Mouse (Mus musculus) liver, embryonic 13.5 days (tissue): ENCODE results near the gene Runx2. TPM values are rescaled to one million over a fixed set of nuclear protein-coding genes. Genes with fewer than 3 reads are reported as not detected.

Source experiments
- ATAC-seq: fragments of 200-750 bp; cut with Nextera tagmentation; 2 replicates; pipeline ENCODE4 v1.8.0; 2017; ENCODE audit warnings: low read depth, mild to moderate bottlenecking, moderate number of reproducible peaks, moderate library complexity
- DNase-seq: peaks from one replicate; pipeline ENCODE4 v3.0.0; 2022
- H3K27ac ChIP-seq: fragments of 300-500 bp; sonication (generic); 2 replicates; pipeline ENCODE4 v1.5.1; 2015; ENCODE audit warnings: moderate library complexity, mild to moderate bottlenecking, inconsistent platforms
- H3K27me3 ChIP-seq: fragments of 300-500 bp; sonication (generic); 2 replicates; pipeline ENCODE4 v1.6.1; 2015; ENCODE audit warnings: mild to moderate bottlenecking, inconsistent platforms
- H3K36me3 ChIP-seq: fragments of 300-500 bp; sonication (generic); 2 replicates; pipeline ENCODE4 v1.6.1; 2015; ENCODE audit warnings: mild to moderate bottlenecking, inconsistent platforms
- H3K4me1 ChIP-seq: fragments of 300-500 bp; sonication (generic); replicated peaks from 2 replicates; pipeline ENCODE4 v1.6.1; 2015; ENCODE audit warnings: inconsistent platforms
- H3K4me2 ChIP-seq: fragments of 300-500 bp; sonication (generic); 2 replicates; pipeline ENCODE4 v1.6.1; 2015; ENCODE audit warnings: inconsistent platforms, mild to moderate bottlenecking, moderate library complexity
- H3K4me3 ChIP-seq: fragments of 300-500 bp; sonication (generic); replicated peaks from 2 replicates; pipeline ENCODE4 v1.5.1; 2015; ENCODE audit warnings: mild to moderate bottlenecking, inconsistent platforms
- H3K9ac ChIP-seq: fragments of 300-500 bp; sonication (generic); 2 replicates; pipeline ENCODE4 v1.6.1; 2015; ENCODE audit warnings: mild to moderate bottlenecking, inconsistent platforms
- H3K9me3 ChIP-seq: fragments of 300-500 bp; sonication (generic); replicated peaks from 2 replicates; pipeline ENCODE4 v1.6.1; 2016; ENCODE audit warnings: inconsistent platforms
- WGBS: fragments of 180-500 bp; shearing (Covaris S2); methylation state at CpG from one replicate; pipeline ENCODE4 v1.1.7; 2015; ENCODE audit not compliant: insufficient replicate concordance; 5-methylcytosine and 5-hydroxymethylcytosine counted together
- polyA plus RNA-seq: library from polyadenylated mRNA; unstranded; fragments of >200 nt; fragmentation: Nextera tagmentation; extraction: Ambion mirVana; gene quantifications from 2 replicates; pipeline ENCODE4 v1.2.1, GENCODE M21; 2015

Gene Runx2
- polyA plus RNA-seq, 1 experiment from 2014 or later, result 0.31 TPM

DNA sequence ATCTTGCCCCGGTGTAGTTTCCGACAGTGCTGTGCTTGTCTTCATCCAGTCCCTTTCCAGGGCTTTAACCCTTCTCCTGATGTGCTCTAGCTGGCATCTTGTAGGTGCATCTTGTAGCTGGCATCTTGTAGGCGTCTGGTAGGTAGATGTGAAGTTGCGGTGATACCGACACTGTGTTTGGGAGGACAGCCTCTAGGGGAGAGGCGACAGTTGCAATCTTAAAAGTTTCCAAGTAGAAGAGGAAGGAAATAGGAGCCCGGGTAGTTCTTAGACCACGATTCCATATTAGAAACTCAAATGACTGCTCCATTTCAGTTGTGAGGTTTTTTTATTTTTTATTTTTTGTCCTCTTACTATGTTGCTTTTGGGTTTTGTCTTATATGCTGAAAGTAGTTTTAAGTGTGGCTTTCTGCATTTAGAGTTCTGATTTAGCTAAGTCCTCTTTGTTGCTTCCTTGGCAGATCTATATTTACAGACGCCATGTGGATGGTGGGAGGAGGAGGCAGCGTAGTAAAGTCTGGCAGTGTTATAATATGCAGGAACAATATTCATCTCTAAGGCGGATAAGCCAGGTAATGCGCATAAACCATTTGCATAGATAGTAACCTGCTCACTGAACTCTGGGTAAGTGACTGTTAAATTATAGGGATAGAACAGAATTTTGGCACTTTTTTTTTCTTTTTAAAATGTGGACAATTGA lies 22.2 kb downstream of the Runx2 start:
- DNase-seq, result no peak

DNA sequence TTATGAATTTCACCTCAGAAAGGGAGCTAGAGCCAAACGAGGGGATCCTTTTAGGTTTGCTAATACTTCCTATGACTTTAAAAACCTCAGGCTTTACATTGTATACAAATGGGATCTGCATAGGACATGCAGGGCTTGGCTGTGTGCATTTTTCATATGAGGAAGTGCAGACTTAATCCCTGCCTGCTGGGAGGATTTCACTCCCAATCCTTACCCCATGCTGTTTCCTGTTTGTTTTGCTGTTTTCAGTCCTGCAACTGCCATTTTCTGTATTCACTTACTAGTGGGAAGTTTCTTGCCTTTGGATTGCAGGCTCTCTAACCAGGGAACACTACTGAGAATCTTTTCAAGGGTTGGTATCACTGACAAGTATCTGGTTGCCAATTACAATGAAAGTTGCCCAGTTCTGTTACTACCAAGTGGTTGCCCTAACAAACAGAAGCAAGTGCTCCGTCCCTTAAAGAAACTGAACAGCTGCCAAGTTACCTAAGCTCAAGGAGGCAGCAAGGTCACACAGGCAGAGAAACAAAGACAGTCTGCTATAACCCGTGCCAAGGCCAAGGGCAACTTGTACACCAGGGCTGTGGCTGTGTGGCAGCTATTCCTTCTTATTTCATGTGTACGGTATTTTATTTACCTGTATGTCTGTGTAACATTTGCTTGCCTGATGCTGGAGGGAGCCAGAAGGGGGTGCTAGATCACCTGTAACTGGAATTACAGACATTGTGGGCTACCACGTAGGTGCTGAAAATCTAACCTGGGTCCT lies 25.4 kb downstream of the Runx2 start:
- Histone ChIP-seq H3K36me3 (peaks cover 5% of the 10 kb centered on the region), H3K9ac (no peak overlapping the region), H3K4me2 (no peak overlapping the region), H3K9me3 (no peaks in the 10 kb centered on the region), H3K27ac (no peak overlapping the region), H3K4me3 (no peak overlapping the region), H3K4me1 (no peaks in the 10 kb centered on the region), H3K27me3 (no peaks in the 10 kb centered on the region)
- no peak for DNase-seq
- ATAC-seq, result no peak
- WGBS, result 72% methylated on average over 5 of the region's 5 CpGs

More for the DNA sequence above, 22.2 kb downstream of the Runx2 start:
- Histone ChIP-seq H3K27ac (no peak overlapping the region), H3K9ac (no peak overlapping the region), H3K36me3 (peaks cover 5% of the 10 kb centered on the region), H3K4me1 (no peaks in the 10 kb centered on the region), H3K9me3 (no peaks in the 10 kb centered on the region), H3K4me2 (no peak overlapping the region), H3K27me3 (no peaks in the 10 kb centered on the region), H3K4me3 (no peak overlapping the region)
- 58% methylated on average over 12 of the region's 12 CpGs for WGBS
- ATAC-seq, result no peak

DNA sequence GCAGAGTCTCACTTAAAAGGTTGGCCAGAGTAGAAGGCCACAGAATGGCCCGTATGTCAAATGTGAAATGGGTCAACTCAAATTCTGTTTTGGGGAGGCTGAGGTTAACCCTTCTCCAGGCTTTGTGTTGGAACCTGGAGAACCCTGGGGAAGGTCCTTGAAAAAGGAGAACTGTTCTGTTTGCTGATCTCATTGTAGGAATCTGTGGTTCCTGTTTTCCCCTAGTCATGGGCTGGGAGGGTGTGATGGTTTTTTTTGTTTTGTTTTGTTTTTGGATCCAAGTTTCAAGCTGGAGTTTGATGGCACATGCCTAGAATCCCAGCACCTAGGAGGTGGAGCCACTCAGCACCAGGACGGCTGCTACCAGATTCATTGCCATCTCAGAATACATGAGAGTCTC lies 31.5 kb downstream of the Runx2 start:
- DNase-seq (no peak), ATAC-seq (no peak)
- H3K4me2 ChIP-seq, result no peak overlapping the region
- H3K4me3 ChIP-seq, result no peak overlapping the region
- H3K36me3 ChIP-seq, result no peaks in the 10 kb centered on the region
- H3K9ac ChIP-seq, result no peak overlapping the region
- no peaks in the 10 kb centered on the region for H3K27me3 ChIP-seq
- H3K9me3 ChIP-seq, result no peaks in the 10 kb centered on the region
- WGBS, result 46% methylated on average over 2 of the region's 2 CpGs
- no peak overlapping the region for H3K27ac ChIP-seq
- peaks cover 2% of the 10 kb centered on the region for H3K4me1 ChIP-seq

DNA sequence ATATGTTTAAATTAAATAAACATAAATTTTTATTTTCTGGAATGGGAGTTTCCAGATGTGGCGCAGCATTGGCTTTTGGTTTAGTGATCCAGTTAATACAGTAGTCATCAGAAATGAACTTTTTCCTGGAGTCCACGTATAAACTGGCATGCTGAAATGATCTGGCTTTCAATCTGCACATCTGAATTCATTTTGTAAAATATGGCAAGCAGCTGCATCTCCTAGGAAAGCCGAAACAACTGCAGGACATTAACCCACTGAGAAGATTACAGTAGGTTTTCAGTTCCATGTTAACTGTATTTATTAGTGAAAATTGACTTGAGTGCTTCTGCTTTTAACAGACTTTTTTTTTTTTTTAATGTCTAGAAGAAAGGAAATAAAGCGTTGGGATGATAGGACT lies 32.2 kb downstream of the Runx2 start:
- no peak overlapping the region for H3K4me3 ChIP-seq
- no peak overlapping the region for H3K27ac ChIP-seq
- H3K4me1 ChIP-seq, result peaks cover 7% of the 10 kb centered on the region
- H3K9me3 ChIP-seq, result no peaks in the 10 kb centered on the region
- no peak overlapping the region for H3K4me2 ChIP-seq
- WGBS, result 73% methylated on average over 4 of the region's 4 CpGs
- no peak overlapping the region for H3K9ac ChIP-seq
- DNase-seq (no peak), ATAC-seq (no peak)
- H3K27me3 ChIP-seq, result no peaks in the 10 kb centered on the region
- H3K36me3 ChIP-seq, result no peaks in the 10 kb centered on the region

DNA sequence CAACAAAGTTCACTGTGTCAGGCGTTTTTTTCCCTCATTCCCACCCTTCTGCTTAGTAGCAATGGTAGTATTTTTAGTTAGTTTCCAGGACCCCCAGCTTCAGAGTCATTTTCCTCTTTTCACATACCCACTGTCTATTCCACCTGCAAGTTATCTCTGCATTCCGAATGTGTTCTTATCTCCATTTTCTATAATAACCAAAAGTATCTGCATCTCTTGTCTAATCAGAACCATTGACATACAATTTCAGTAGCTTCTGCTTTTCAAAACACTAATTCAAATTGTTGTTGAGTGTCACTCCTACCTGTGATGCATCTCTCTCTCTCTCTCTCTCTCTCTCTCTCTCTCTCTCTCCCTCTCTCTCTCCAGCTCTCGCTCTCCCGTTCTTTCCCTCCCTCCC lies 34.2 kb downstream of the Runx2 start:
- no peak for ATAC-seq
- WGBS, result 55% methylated on average over 4 of the region's 4 CpGs
- DNase-seq, result no peak
- Histone ChIP-seq H3K27me3 (no peaks in the 10 kb centered on the region), H3K4me3 (no peak overlapping the region), H3K9me3 (0 out of 2 replicates have a peak, but pooled peaks cover 2% of the 10 kb centered on the region), H3K27ac (no peak overlapping the region), H3K4me1 (peaks cover 11% of the 10 kb centered on the region), H3K4me2 (no peak overlapping the region), H3K36me3 (no peaks in the 10 kb centered on the region), H3K9ac (no peak overlapping the region)

DNA sequence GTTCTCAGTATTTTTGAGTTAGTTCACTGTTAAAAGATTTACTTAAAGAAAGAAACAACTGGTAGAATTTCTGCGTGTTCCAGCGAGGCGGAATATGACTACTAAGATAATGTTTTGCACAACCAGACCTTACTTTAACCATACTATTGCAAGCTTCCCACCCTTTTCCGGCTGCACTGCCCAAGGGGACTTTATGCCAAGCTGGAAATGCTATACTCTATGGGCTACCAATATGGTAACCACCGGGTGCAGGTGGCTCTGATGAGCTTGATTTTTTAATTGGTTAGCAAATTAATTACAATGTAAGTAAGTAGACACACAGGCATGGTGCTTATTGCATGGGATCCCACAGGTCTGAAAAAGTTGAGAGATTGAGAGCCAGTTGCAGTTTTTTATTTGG lies 36.5 kb downstream of the Runx2 start:
- H3K9me3 ChIP-seq, result 0 out of 2 replicates have a peak, but pooled peaks cover 2% of the 10 kb centered on the region
- H3K27me3 ChIP-seq, result no peaks in the 10 kb centered on the region
- peak overlapping the region; percentile 90 for H3K4me2 ChIP-seq
- DNase-seq (no peak), ATAC-seq (no peak)
- peaks cover 11% of the 10 kb centered on the region for H3K4me1 ChIP-seq
- H3K27ac ChIP-seq, result no peak overlapping the region
- H3K36me3 ChIP-seq, result no peaks in the 10 kb centered on the region
- 67% methylated on average over 5 of the region's 5 CpGs for WGBS
- peak overlapping the region; percentile 93 for H3K9ac ChIP-seq
- peak overlapping the region; percentile 75 for H3K4me3 ChIP-seq

DNA sequence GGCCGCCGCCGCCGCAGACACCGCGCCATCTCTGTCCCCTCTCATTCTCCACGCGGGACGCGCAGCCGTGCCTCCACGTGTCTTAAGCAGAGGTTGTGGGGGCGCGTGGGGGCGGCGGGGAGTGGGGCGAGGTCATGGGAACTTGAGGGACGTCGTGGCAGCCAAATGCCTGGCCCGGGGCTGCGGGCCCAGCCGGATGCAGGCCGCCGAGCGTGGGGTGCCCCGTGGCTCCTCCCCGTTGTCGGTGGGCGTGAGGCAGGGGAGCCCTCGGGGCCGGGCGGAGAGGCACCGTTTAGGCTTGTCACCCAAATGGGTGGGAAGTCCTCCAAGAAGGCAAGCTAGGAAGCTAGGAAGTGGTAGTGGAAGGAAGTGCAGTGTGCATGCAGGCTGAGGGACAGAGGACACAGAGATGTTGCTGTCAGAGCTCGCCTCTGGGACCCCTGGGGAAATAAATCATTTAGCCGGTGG lies 37.2 kb downstream of the Runx2 start:
- peak; percentile 56 for DNase-seq

DNA sequence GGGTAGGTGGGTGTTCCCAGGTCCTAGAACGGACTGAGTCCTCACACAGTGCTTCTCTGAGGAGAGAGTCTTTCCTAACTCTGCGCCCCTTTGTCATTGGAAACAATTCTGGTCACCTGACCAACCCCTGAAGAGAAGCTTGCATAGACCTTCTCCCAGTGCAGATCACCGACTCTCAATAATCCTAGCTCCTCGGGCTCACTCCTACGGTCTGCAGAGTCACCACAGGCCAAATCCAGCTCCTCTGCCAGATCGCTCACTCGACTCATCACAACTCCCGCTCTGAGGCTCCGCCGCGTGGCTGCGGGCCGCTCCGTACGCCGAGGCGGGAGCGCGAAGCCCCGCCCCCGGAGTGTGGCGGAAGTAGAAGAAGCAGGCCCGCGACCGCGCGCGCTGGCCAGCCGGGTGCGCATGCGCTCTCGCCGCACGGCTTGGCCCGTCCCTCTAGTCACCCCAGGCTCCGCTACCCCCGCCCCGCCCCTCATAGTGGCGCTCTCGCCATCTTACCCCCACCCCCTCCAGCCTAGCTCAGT lies 37.8 kb downstream of the Runx2 start, which contains the start of gene Supt3:
TSS of gene Supt3 (plus strand) at position 415 of the 533 bp plus-strand sequence.
- DNase-seq, result peak; percentile 93
- peak within 1 kb of the TSS; percentile 90 for H3K4me2 ChIP-seq
- no peaks in the 10 kb centered on the region for H3K27me3 ChIP-seq
- peak within 1 kb of the TSS; percentile 75 for H3K4me3 ChIP-seq
- peak; percentile 97 for ATAC-seq
- H3K9ac ChIP-seq, result peak within 1 kb of the TSS; percentile 93
- no peaks in the 10 kb centered on the region for H3K36me3 ChIP-seq
- WGBS, result 0% methylated on average over 40 of the region's 40 CpGs
- H3K9me3 ChIP-seq, result 0 out of 2 replicates have a peak, but pooled peaks cover 2% of the 10 kb centered on the region
- H3K4me1 ChIP-seq, result peaks cover 11% of the 10 kb centered on the region
- peak within 1 kb of the TSS; percentile 87 for H3K27ac ChIP-seq

More for the DNA sequence above, 37.2 kb downstream of the Runx2 start:
- H3K9ac ChIP-seq, result peak overlapping the region; percentile 93
- H3K9me3 ChIP-seq, result 0 out of 2 replicates have a peak, but pooled peaks cover 2% of the 10 kb centered on the region
- peaks cover 11% of the 10 kb centered on the region for H3K4me1 ChIP-seq
- peak overlapping the region; percentile 87 for H3K27ac ChIP-seq
- H3K36me3 ChIP-seq, result no peaks in the 10 kb centered on the region
- whole genome bisulfite sequencing, result under 1% methylated on average over 34 of the region's 35 CpGs
- H3K4me2 ChIP-seq, result peak overlapping the region; percentile 90
- peak overlapping the region; percentile 75 for H3K4me3 ChIP-seq
- no peaks in the 10 kb centered on the region for H3K27me3 ChIP-seq
- ATAC-seq, result peak; percentile 70

DNA sequence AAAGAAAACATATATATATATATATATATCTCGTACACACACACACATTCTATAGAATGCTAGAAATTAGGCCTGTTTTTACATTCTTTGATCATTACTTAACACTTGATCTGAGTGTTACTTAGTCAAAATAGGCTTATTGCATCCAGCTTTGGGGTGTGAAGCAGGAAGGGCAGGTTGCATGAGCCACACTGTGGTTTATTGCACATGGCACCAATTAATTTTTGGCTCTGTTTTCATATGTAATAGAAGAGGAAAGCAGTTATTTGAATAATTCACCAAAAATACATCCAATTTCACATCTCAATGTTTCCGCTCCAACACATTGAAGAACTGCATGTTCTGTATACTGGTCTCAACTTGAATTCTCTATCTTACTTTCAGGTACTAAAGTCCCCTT lies 42.0 kb downstream of the Runx2 start:
- ATAC-seq (no peak), DNase-seq (no peak)
- Histone ChIP-seq H3K9ac (no peak overlapping the region), H3K4me3 (no peak overlapping the region), H3K27ac (no peak overlapping the region), H3K27me3 (no peaks in the 10 kb centered on the region), H3K36me3 (no peaks in the 10 kb centered on the region), H3K9me3 (0 out of 2 replicates have a peak, but pooled peaks cover 2% of the 10 kb centered on the region), H3K4me2 (no peak overlapping the region), H3K4me1 (peaks cover 4% of the 10 kb centered on the region)
- 66% methylated on average over 2 of the region's 2 CpGs for WGBS

DNA sequence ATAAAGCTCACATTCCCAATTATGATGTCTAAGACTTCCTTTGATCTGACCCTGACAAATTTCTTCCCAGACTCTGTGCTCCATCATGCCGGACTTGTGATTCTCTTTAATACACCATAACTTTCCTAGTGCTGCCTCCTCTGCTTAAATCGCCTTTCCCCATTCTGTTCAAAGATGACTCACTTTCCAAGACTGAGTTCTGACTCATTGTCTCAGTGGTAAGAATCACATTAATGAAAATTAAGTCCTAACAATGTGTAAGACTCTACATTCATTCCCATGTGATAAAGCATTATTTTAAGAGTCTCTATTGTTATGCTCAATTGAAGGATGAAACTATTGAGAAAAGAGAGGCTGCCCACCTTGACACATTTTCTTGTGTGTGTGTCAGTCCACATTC lies 43.7 kb downstream of the Runx2 start:
- no peak for ATAC-seq

DNA sequence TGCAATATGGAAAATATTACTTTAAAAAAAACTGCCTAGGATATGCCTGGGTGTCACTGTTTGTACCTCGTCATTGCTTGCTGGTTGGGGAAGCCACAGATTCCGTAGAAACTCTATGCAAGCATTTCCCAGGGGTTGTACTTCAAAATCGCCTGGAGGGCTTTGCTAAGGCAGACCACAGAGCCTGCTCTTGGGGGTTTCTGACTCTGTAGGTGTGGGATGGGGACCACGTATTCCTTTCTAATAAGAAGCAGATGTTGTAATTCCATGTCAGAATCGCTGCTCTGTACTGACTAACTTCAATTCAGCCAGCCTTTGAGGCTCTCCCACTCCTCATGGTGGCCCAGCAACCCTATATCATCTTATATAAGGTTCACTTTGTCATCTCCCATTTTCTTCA lies 46.1 kb downstream of the Runx2 start:
- Histone ChIP-seq H3K4me3 (no peak overlapping the region), H3K36me3 (no peaks in the 10 kb centered on the region), H3K27me3 (no peaks in the 10 kb centered on the region), H3K9ac (no peak overlapping the region), H3K4me2 (no peak overlapping the region), H3K4me1 (no peaks in the 10 kb centered on the region), H3K9me3 (no peaks in the 10 kb centered on the region), H3K27ac (no peak overlapping the region)
- 54% methylated on average over 5 of the region's 5 CpGs for WGBS
- DNase-seq (no peak), ATAC-seq (no peak)

More for the DNA sequence above, 43.7 kb downstream of the Runx2 start:
- H3K27me3 ChIP-seq, result no peaks in the 10 kb centered on the region
- no peaks in the 10 kb centered on the region for H3K9me3 ChIP-seq
- 63% methylated on average over 2 of the region's 2 CpGs for WGBS
- H3K36me3 ChIP-seq, result no peaks in the 10 kb centered on the region
- no peak overlapping the region for H3K27ac ChIP-seq
- H3K4me3 ChIP-seq, result no peak overlapping the region
- H3K4me2 ChIP-seq, result no peak overlapping the region
- H3K4me1 ChIP-seq, result no peaks in the 10 kb centered on the region
- no peak overlapping the region for H3K9ac ChIP-seq
- DNase-seq, result no peak
